Mouse (Mus musculus) forebrain, embryonic 10.5 days (tissue): ENCODE results near the gene Cachd1. TPM values are rescaled to one million over a fixed set of nuclear protein-coding genes. Genes with fewer than 3 reads are reported as not detected.
A peak's percentile ranks its signal among the peaks of the same experiment; 100 is the strongest.

Experiments
- DNase-seq: peaks from one replicate; pipeline ENCODE4 v3.0.0-alpha.2; 2017; ENCODE audit warnings: low spot score; ENCODE audit errors: extremely low spot score
- H3K27ac ChIP-seq: fragments of 300-500 bp; sonication (generic); 2 replicates; pipeline ENCODE4 v1.5.1; 2016; ENCODE audit warnings: mild to moderate bottlenecking
- H3K27me3 ChIP-seq: fragments of 300-500 bp; sonication (generic); 2 replicates; pipeline ENCODE4 v1.6.1; 2016; ENCODE audit warnings: mild to moderate bottlenecking; ENCODE audit not compliant: poor library complexity, severe bottlenecking
- H3K36me3 ChIP-seq: fragments of 300-500 bp; sonication (generic); replicated peaks from 2 replicates; pipeline ENCODE4 v1.6.1; 2016; ENCODE audit warnings: mild to moderate bottlenecking, moderate library complexity
- H3K4me1 ChIP-seq: fragments of 300-500 bp; sonication (generic); 2 replicates; pipeline ENCODE4 v1.6.1; 2016
- H3K4me3 ChIP-seq: fragments of 300-500 bp; sonication (generic); 2 replicates; pipeline ENCODE4 v1.5.1; 2016; ENCODE audit warnings: mild to moderate bottlenecking, moderate library complexity
- H3K9me3 ChIP-seq: fragments of 300-500 bp; sonication (generic); 2 replicates; pipeline ENCODE4 v1.6.1; 2016; ENCODE audit warnings: mild to moderate bottlenecking, moderate library complexity
- WGBS: fragments of 180-500 bp; shearing (Covaris S2); methylation state at CpG from one replicate; pipeline ENCODE4 v1.1.7; 2016; 5-methylcytosine and 5-hydroxymethylcytosine counted together
- polyA plus RNA-seq: library from polyadenylated mRNA; unstranded; fragments of >200 nt; fragmentation: Nextera tagmentation; extraction: Ambion mirVana; gene quantifications from 2 replicates; pipeline ENCODE4 v1.2.1, GENCODE M21; 2016

The Cachd1 gene
- polyA plus RNA-seq, 1 experiment from 2014 or later: 25.5 TPM

DNA sequence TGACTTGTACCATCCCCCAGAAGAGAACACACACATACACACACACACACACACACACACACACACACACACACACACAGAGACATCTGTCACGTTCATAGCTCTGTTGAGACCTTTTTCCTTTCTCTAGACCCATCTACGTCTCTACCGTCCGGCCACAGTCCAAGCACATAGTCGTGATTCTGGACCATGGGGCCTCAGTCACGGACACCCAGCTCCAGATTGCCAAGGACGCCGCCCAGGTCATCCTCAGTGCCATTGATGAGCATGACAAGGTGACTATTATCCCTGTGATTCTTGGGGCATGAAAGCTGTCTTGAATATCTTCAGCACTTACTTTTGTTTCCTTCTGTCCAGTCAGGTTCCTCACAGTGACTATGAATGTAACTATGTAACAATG lies 175.4 kb downstream of the Cachd1 start:
- DNase-seq: no peak
- Histone ChIP-seq H3K27me3 (no peaks in the 10 kb centered on the region), H3K27ac (0 out of 2 replicates have a peak overlapping the region, but pooled peaks have one; percentile 1), H3K4me1 (peaks cover 14% of the 10 kb centered on the region), H3K4me3 (no peak overlapping the region), H3K36me3 (peaks cover 82% of the 10 kb centered on the region), H3K9me3 (no peaks in the 10 kb centered on the region)
- 92% methylated on average over 8 of the region's 8 CpGs for WGBS

DNA sequence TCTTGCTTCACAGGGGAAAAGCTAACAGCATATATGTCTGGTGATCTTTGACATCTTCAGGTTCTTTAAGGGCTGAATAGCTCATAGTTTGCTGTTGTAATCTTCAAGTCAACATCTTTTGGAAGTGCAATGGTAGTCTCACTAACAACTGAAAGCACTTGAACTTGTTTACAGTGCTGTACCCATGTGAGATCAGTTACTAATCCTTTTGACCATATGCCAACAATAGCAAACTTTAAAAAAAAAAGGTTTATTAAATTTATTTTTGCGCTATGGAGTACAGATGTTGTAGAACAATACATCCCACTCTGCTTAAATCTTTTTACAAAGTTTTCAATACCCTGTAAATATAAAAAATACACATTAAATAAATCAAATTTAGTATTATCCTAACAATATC lies 186.9 kb downstream of the Cachd1 start:
- H3K27ac ChIP-seq: no peak overlapping the region
- WGBS: 90% methylated on average over 1 of the region's 1 CpGs
- no peaks in the 10 kb centered on the region for H3K9me3 ChIP-seq
- H3K36me3 ChIP-seq: peaks cover 99% of the 10 kb centered on the region
- H3K27me3 ChIP-seq: no peaks in the 10 kb centered on the region
- no peaks in the 10 kb centered on the region for H3K4me1 ChIP-seq
- no peak overlapping the region for H3K4me3 ChIP-seq
- DNase-seq: no peak

DNA sequence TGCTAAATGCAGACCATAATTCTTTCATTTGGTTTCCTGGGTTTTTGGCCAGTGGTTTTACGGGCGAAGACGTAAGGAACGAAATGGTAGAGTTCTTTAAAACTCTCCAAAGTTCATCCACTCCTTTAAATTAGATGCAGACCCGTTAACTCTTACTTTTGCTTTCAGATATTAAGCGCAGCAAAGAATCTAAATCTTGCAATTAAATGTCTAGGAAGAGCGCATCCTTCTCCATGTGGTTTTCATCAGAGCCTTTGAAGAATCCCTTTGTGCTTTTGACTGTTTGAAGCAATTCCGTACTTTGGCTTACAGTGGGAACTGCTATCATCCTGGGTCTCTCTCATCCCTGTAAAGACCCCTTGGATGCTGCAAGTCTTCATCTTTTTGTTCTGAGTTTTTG lies 187.3 kb downstream of the Cachd1 start:
- Histone ChIP-seq H3K27ac (no peak overlapping the region), H3K4me3 (no peak overlapping the region), H3K27me3 (no peaks in the 10 kb centered on the region), H3K36me3 (peaks cover 99% of the 10 kb centered on the region), H3K4me1 (no peaks in the 10 kb centered on the region), H3K9me3 (no peaks in the 10 kb centered on the region)
- no peak for DNase-seq
- WGBS: 88% methylated on average over 8 of the region's 8 CpGs

DNA sequence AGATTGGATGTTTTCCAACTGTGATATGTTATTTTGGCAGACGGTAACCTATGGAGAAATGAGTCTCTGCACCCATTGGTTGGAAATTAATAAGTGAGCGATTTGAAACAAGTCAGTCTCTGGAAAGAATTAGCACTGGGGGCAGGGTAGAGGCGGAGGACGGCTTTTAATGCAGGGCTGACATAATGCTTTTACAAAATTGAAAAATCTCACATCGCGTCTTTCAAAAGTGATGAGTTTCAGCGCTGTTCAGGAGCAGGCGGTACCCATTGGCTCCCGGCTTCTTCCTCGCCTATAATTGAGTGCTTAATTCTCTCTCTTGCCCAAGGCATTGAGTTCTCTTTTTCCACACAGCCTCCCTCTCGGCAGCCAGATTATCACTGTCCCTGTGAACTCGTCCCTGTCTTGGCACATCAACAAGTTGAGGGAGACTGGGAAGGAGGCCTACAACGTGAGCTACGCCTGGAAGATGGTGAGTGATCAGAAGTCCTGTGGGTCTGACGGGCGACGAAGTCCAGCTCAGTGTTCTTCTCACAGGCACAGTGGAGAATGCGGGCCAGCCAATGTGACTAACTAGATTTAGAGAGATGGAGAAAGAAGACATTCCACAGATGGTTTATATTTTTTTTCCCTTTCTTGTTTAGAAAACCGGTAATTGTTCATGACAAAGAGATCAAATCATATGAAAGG lies 191.4 kb downstream of the Cachd1 start:
- Histone ChIP-seq H3K4me1 (no peaks in the 10 kb centered on the region), H3K9me3 (no peaks in the 10 kb centered on the region), H3K27me3 (no peaks in the 10 kb centered on the region), H3K36me3 (peaks cover 96% of the 10 kb centered on the region), H3K4me3 (no peak overlapping the region), H3K27ac (peak overlapping the region; percentile 20; the same call in 1 of the 2 replicates)
- 83% methylated on average over 19 of the region's 19 CpGs for WGBS
- no peak for DNase-seq

DNA sequence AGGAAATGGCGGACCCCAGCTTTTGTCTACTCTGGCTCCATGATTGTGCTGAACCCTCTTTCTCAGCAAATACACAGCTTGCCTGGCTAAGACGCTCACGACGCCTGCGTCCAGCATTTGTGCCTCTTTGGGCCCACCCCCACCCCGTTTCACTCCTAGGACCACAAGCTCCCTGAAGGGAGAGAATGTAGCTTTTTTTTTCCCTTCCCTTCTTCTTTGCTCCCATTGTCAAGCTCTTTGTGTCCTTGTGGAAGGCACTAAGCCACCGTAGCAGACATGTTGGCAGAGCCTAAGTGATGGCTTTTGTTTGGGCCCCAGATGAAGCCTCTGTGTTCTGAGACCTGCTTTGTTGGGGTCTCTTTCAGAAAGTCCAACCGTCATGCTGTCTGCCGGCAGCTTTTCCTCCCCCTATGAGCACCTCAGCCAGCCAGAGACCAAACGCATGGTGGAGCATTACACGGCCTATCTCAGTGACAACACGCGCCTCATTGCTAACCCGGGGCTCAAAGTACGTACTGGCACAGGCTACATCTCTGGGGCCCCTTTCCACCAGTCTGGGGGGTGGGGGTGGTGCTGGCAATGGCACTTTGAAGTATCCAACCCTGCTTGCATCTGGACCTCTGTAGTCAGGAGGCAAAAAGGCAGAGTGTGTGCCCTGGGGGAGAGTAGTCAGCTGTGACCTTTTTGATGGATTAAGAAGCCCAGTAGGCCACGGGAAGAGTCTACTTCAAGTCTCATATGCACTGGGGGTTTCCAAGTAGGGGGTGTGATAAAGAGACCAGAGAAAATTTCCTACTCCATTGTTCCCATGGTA lies 197.4 kb downstream of the Cachd1 start:
- DNase-seq: peak; percentile 39
- WGBS: 20% methylated on average over 16 of the region's 16 CpGs
- peaks cover 96% of the 10 kb centered on the region for H3K36me3 ChIP-seq
- H3K4me1 ChIP-seq: peaks cover 17% of the 10 kb centered on the region
- H3K4me3 ChIP-seq: 0 out of 2 replicates have a peak overlapping the region, but pooled peaks have one; percentile 6
- no peaks in the 10 kb centered on the region for H3K9me3 ChIP-seq
- H3K27me3 ChIP-seq: no peaks in the 10 kb centered on the region
- H3K27ac ChIP-seq: peak overlapping the region; percentile 82

DNA sequence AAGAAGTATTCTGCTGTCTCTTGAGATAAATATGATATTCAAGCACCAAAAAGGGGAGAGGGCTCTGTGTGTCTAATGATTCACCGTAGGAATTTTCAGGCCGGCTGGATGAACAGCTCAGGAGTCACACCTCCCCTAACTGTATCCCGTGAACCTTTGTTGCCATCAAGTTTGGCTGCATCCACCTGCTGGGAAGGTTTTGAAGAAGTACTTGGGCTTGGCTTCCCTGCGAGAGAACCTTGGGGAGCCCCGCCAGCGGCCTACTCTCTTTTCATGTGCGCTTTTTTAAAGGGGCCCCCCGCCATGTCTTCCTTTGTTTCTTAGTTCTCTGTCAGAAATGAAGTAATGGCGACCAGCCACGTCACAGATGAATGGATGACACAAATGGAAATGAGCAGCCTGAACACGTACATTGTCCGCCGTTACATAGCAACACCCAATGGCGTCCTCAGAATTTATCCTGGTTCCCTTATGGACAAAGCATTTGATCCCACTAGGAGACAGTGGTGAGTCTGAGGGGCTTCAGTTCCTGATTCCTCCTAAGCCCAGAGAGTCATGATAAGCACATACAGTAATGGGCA lies 198.1 kb downstream of the Cachd1 start:
- peak; percentile 43 for DNase-seq
- Histone ChIP-seq H3K4me3 (no peak overlapping the region), H3K36me3 (peaks cover 95% of the 10 kb centered on the region), H3K9me3 (no peaks in the 10 kb centered on the region), H3K27me3 (no peaks in the 10 kb centered on the region), H3K4me1 (peaks cover 17% of the 10 kb centered on the region), H3K27ac (peak overlapping the region; percentile 82)
- 53% methylated on average over 14 of the region's 14 CpGs for WGBS

DNA sequence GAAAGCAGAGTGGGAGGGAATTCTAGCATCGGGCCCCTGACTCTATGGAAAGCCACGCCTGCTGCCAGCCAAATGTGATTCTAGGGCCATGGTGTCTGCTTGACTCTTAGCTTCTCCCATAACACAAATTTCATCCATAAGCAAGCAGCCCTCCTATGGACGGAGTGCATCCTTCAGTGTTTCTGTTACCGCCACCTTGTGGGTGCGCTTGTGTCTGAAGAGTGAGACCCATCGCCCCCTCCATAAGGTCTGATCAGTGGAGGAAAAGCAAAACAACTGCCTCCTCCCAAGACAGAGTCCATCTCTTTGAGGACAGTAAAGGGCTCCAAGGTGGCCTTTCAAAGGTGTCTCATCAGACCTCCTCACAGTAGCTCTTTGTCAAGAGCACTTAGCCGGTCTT lies 201.0 kb downstream of the Cachd1 start:
- no peaks in the 10 kb centered on the region for H3K27me3 ChIP-seq
- H3K9me3 ChIP-seq: no peaks in the 10 kb centered on the region
- H3K4me3 ChIP-seq: no peak overlapping the region
- WGBS: 92% methylated on average over 7 of the region's 7 CpGs
- no peak overlapping the region for H3K27ac ChIP-seq
- DNase-seq: no peak
- peaks cover 17% of the 10 kb centered on the region for H3K4me1 ChIP-seq
- peaks cover 97% of the 10 kb centered on the region for H3K36me3 ChIP-seq

DNA sequence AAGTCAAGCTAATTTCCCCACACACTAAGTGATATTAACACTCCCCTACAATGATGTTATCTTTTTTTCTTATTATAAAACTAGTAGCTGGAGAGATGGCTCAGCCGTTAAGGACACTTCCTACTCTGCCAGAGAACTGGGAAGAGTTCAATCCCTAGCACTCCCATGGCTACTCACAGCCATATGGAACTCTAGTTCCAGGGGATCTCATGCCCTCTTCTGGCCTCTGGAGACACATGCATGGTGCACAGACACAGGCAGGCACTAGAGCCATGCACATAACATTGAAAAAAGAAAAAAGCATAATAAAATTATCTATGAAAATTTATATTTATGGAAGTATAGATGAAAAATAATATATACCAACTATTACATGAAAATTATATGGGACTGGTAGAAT lies 210.7 kb downstream of the Cachd1 start:
- Histone ChIP-seq H3K27me3 (no peaks in the 10 kb centered on the region), H3K9me3 (no peaks in the 10 kb centered on the region), H3K36me3 (peaks cover 96% of the 10 kb centered on the region), H3K4me1 (peaks cover 14% of the 10 kb centered on the region), H3K27ac (no peak overlapping the region), H3K4me3 (no peak overlapping the region)
- WGBS: 85% methylated on average over 1 of the region's 1 CpGs
- no peak for DNase-seq

DNA sequence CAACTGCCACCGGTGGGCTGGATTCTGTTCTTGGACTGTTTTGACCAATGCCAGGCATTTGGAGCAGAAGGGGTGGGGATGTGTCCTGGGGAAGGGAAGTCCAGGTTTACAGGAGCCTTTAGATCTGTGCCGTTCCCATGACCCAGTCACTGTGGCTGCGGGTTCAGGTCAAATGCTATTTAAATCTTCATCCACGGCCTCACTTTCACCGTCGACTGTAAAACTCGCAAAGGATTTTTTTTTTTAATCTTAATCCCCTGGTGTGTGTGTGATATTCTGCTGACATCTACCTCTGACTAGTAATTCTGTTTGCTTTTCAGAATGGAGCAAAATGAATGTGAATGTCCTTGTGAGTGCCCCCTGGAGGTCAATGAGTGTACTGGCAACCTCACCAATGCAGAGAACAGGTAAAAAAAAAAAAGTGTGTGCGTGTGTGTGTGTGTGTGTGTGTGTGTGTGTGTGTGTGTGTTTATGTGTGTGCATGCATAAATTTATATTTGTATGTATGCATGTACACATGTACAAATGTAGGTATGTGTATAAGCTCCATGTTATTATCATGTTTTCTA lies 211.8 kb downstream of the Cachd1 start:
- no peaks in the 10 kb centered on the region for H3K9me3 ChIP-seq
- WGBS: 86% methylated on average over 8 of the region's 8 CpGs
- H3K27ac ChIP-seq: no peak overlapping the region

DNA sequence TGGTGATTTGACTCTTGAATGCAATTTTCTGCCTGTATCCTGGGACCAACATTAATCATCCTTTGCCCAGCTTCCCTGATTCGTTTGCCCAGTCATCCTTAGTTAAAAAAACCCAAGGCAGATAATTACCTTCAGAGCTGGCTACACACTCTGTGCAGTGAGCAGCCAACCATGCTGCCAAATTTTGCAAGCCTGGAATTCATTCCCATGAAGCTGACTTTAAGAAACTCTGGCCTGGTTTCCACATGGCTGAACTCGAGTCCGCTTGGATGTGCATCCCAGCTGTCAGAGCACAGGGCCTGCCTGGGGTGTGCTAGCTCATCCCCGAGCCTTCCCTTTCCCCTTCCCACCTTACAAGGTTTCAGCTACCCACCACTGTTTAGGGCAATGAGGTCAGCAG lies 214.5 kb downstream of the Cachd1 start:
- peaks cover 21% of the 10 kb centered on the region for H3K4me1 ChIP-seq
- H3K9me3 ChIP-seq: no peaks in the 10 kb centered on the region
- no peak overlapping the region for H3K4me3 ChIP-seq
- H3K27me3 ChIP-seq: no peaks in the 10 kb centered on the region
- WGBS: 74% methylated on average over 4 of the region's 4 CpGs
- H3K36me3 ChIP-seq: peaks cover 95% of the 10 kb centered on the region
- no peak overlapping the region for H3K27ac ChIP-seq
- no peak for DNase-seq

More for the DNA sequence above, 211.8 kb downstream of the Cachd1 start:
- no peaks in the 10 kb centered on the region for H3K27me3 ChIP-seq
- DNase-seq: no peak
- H3K36me3 ChIP-seq: peaks cover 97% of the 10 kb centered on the region
- H3K4me3 ChIP-seq: no peak overlapping the region
- H3K4me1 ChIP-seq: peaks cover 14% of the 10 kb centered on the region

DNA sequence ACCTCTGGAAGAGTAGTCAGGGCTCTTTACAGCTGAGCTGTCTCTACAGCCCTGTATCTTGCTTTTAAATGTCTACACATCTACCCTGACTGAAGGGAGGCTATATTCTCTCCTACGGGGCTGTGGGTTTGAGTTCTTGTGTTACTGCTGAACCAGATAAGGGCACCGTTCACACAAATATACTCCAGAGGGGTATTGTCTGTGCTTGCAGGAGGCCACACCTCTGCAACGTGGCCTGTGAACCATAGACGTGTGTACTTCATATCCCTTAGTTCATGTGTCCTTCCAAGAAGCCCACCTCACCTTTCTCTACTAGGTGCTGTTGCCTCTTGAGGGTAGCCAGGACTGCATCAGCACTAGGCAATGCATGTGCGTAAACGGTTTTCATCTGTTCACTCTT lies 215.6 kb downstream of the Cachd1 start:
- H3K27ac ChIP-seq: no peak overlapping the region
- H3K36me3 ChIP-seq: peaks cover 97% of the 10 kb centered on the region
- no peak overlapping the region for H3K4me3 ChIP-seq
- no peaks in the 10 kb centered on the region for H3K27me3 ChIP-seq
- H3K9me3 ChIP-seq: no peaks in the 10 kb centered on the region
- H3K4me1 ChIP-seq: peaks cover 21% of the 10 kb centered on the region
- no peak for DNase-seq
- whole genome bisulfite sequencing: 97% methylated on average over 6 of the region's 6 CpGs

DNA sequence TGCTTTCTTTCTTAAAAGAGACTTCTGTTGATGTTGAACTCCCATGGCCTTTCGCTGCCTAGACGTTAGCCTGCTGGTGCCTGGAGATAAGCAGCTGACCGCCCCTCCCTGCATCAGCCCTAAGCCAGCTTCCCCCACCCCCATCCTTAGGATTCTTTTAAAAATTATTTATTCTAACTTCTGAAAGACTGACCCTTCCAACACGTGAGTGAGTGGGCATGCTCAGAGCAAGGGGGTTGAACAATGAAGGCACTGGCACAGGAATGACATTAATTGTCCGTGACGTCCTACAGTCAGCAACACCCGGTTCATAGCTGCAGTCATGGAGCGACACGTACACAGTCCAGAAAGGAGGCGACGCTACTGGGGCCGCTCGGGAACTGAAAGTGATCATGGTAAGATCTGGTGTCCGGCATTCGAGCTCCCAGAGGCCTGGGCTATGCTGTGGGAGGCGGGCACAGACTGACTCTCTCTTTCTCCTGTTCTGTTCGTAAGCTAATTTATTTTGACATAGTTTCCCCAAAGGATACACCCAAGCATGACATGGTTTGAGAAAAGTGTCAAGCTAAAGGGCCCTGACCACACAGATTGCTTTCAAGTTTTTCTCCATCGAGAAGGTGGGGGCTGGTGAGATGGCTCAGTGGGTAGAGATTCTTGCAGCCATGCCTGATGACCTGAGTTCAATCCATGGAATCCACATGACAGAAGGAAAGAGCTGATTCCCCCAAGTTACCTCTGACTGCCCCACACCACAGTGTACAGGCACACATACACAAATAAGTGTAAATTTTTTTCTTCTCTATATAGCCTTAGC lies 218.2 kb downstream of the Cachd1 start:
- WGBS: 89% methylated on average over 18 of the region's 18 CpGs
- H3K9me3 ChIP-seq: no peaks in the 10 kb centered on the region
- H3K27ac ChIP-seq: peak overlapping the region; percentile 21; the same call in 1 of the 2 replicates
- H3K27me3 ChIP-seq: no peaks in the 10 kb centered on the region
- peaks cover 21% of the 10 kb centered on the region for H3K4me1 ChIP-seq
- DNase-seq: no peak
- H3K36me3 ChIP-seq: peaks cover 87% of the 10 kb centered on the region
- no peak overlapping the region for H3K4me3 ChIP-seq
